Mouse (Mus musculus) CH12.LX (cell line): ENCODE results near the gene Dnajc9. TPM values are rescaled to one million over a fixed set of nuclear protein-coding genes. Genes with fewer than 3 reads are reported as not detected.

ENCODE experiments used
- DNase-seq: peaks from one replicate; pipeline ENCODE4 v3.0.0-alpha.2; 2013; ENCODE audit errors: extremely low read depth
- H3K27ac ChIP-seq: 2 replicates; pipeline ENCODE4 v1.5.1; 2012; ENCODE audit warnings: low read depth, mild to moderate bottlenecking, control low read depth, moderate library complexity; ENCODE audit not compliant: insufficient read depth
- H3K27me3 ChIP-seq: replicated peaks from 2 replicates; pipeline ENCODE3; 2012; ENCODE audit warnings: inconsistent platforms
- H3K36me3 ChIP-seq, 2 experiments: replicated peaks in 1 of 2; 2 replicates each; pipeline versions ENCODE3 to v1.6.1; 2012; ENCODE audit warnings: inconsistent platforms in 1 of 2, low read length in 1 of 2, mild to moderate bottlenecking in 1 of 2, mixed read lengths in 1 of 2, moderate library complexity in 1 of 2; ENCODE audit not compliant: control insufficient read depth in 1 of 2, insufficient read depth in 1 of 2
- H3K4me1 ChIP-seq, 2 experiments: 2 replicates each; pipeline ENCODE4 v1.6.1; 2012; ENCODE audit warnings: inconsistent platforms in 1 of 2, moderate library complexity in 1 of 2; ENCODE audit not compliant: insufficient read depth in 2 of 2, control insufficient read depth in 1 of 2
- H3K4me2 ChIP-seq: 2 replicates; pipeline ENCODE4 v1.6.1; 2012; ENCODE audit warnings: low read depth, mild to moderate bottlenecking, control low read depth; ENCODE audit not compliant: poor library complexity, insufficient read depth, severe bottlenecking
- H3K4me3 ChIP-seq, 3 experiments: fragments of 150-350 bp in 1 of 3; sonication (generic) in 1 of 3; replicated peaks in 1 of 3; 2 replicates each; pipeline versions ENCODE3 to v1.5.1; 2011 to 2012; ENCODE audit warnings: low read depth in 2 of 3, low read length in 2 of 3, mild to moderate bottlenecking in 2 of 3, moderate library complexity in 2 of 3, control low read depth in 1 of 3, improper control_type of control experiment in 1 of 3, inconsistent platforms in 1 of 3, mixed read lengths in 1 of 3; ENCODE audit not compliant: poor library complexity in 1 of 3
- H3K79me2 ChIP-seq: replicated peaks from 2 replicates; pipeline ENCODE4 v1.6.1; 2012; ENCODE audit warnings: mild to moderate bottlenecking, moderate library complexity; ENCODE audit not compliant: control insufficient read depth, poor library complexity, insufficient read depth, severe bottlenecking; ENCODE audit errors: extremely low read depth
- H3K9ac ChIP-seq: 2 replicates; pipeline ENCODE4 v1.6.1; 2012; ENCODE audit warnings: low read depth, mild to moderate bottlenecking, control low read depth, moderate library complexity; ENCODE audit not compliant: insufficient read depth
- H3K9me3 ChIP-seq: replicated peaks from 2 replicates; pipeline ENCODE3; 2012; ENCODE audit warnings: low read length, inconsistent platforms, mixed read lengths
- CHD1 ChIP-seq: IDR thresholded peaks from 2 replicates; pipeline ENCODE4 v1.6.1; 2012; ENCODE audit warnings: low read depth, low read length, improper control_type of control experiment, inconsistent platforms
- CHD2 ChIP-seq: IDR thresholded peaks from 2 replicates; pipeline ENCODE4 v1.6.1; 2011; ENCODE audit warnings: low read length, improper control_type of control experiment
- CTCF ChIP-seq, 2 experiments: IDR thresholded peaks in 1 of 2; conservative IDR thresholded peaks in 1 of 2; 2 replicates each; pipeline ENCODE4 v1.5.1; 2011 to 2012; ENCODE audit warnings: low read depth in 2 of 2, low read length in 2 of 2, improper control_type of control experiment in 1 of 2, inconsistent platforms in 1 of 2, mild to moderate bottlenecking in 1 of 2, moderate library complexity in 1 of 2
- EP300 ChIP-seq: IDR thresholded peaks from 2 replicates; pipeline ENCODE4 v1.6.1; 2011; ENCODE audit warnings: low read length, improper control_type of control experiment
- JUN ChIP-seq: IDR thresholded peaks from 2 replicates; pipeline ENCODE4 v1.6.1; 2011; ENCODE audit warnings: low read depth, mild to moderate bottlenecking, low read length, improper control_type of control experiment, moderate library complexity; ENCODE audit not compliant: insufficient read depth
- JUND ChIP-seq: conservative IDR thresholded peaks from 2 replicates; pipeline ENCODE4 v1.6.1; 2011; ENCODE audit warnings: low read depth, low read length, improper control_type of control experiment
- MAFK ChIP-seq: IDR thresholded peaks from 2 replicates; pipeline ENCODE4 v1.6.1; 2011; ENCODE audit warnings: low read length, improper control_type of control experiment; ENCODE audit not compliant: insufficient replicate concordance
- NELFE ChIP-seq: IDR thresholded peaks from 2 replicates; pipeline ENCODE4 v1.6.1; 2011; ENCODE audit warnings: low read depth, low read length, improper control_type of control experiment
- NRF1 ChIP-seq: IDR thresholded peaks from 2 replicates; pipeline ENCODE4 v1.6.1; 2014; ENCODE audit warnings: low read depth, mild to moderate bottlenecking, inconsistent platforms, low read length, improper control_type of control experiment, moderate library complexity
- PAX5 ChIP-seq: IDR thresholded peaks from 2 replicates; pipeline ENCODE4 v1.6.1; 2012; ENCODE audit warnings: low read length, inconsistent platforms, mixed read lengths
- POLR2AphosphoS2 ChIP-seq: IDR thresholded peaks from 2 replicates; pipeline ENCODE4 v1.6.1; 2011; ENCODE audit warnings: low read depth, low read length, improper control_type of control experiment
- RAD21 ChIP-seq: IDR thresholded peaks from 2 replicates; pipeline ENCODE4 v1.6.1; 2011; ENCODE audit warnings: low read depth, mild to moderate bottlenecking, low read length, improper control_type of control experiment, moderate library complexity
- SMC3 ChIP-seq: IDR thresholded peaks from 2 replicates; pipeline ENCODE4 v1.6.1; 2011; ENCODE audit warnings: low read depth, low read length, improper control_type of control experiment
- TCF12 ChIP-seq: IDR thresholded peaks from 2 replicates; pipeline ENCODE4 v1.6.1; 2014; ENCODE audit warnings: low read depth, mild to moderate bottlenecking, inconsistent platforms, low read length, improper control_type of control experiment
- USF1 ChIP-seq: IDR thresholded peaks from 2 replicates; pipeline ENCODE4 v1.6.1; 2014; ENCODE audit warnings: low read depth, mild to moderate bottlenecking, inconsistent platforms, low read length, improper control_type of control experiment
- USF2 ChIP-seq: conservative IDR thresholded peaks from 2 replicates; pipeline ENCODE4 v1.6.1; 2011; ENCODE audit warnings: low read depth, low read length, improper control_type of control experiment
- ZKSCAN1 ChIP-seq: IDR thresholded peaks from 2 replicates; pipeline ENCODE4 v1.6.1; 2012; ENCODE audit warnings: low read depth, inconsistent platforms, low read length, improper control_type of control experiment, borderline replicate concordance
- ZMIZ1 ChIP-seq: IDR thresholded peaks from 2 replicates; pipeline ENCODE4 v1.6.1; 2012; ENCODE audit warnings: low read depth, mild to moderate bottlenecking, inconsistent platforms, low read length, improper control_type of control experiment
- dilution Hi-C: fragments of 300-500 bp; cut with MboI; formaldehyde crosslinking; loops from 2 replicates; pipeline ENCODE4 v1.14.3; 2020; ENCODE audit warnings: low sequenced_read_pairs; ENCODE audit not compliant: extremely low pct_unique_long_range_greater_than_20kb, extremely low pct_ligation_motif_present
- in situ Hi-C: fragments of 300-500 bp; cut with MboI; formaldehyde crosslinking; loops from 3 replicates; pipeline ENCODE4 v1.14.3; 2019; ENCODE audit warnings: low sequenced_read_pairs, low pct_ligation_motif_present, low pct_unique_long_range_greater_than_20kb, mixed read lengths
- polyA plus RNA-seq: library from polyadenylated mRNA; unstranded; fragments of >175 nt; gene quantifications from 2 replicates; pipeline ENCODE4 v1.2.1, GENCODE M21; 2012; ENCODE audit warnings: low read depth; ENCODE audit not compliant: insufficient read length
- total RNA-seq, 2 experiments: library from RNA; depleted of rRNA; stranded (reverse); fragments of 300-350 nt in 1 of 2; fragments of >200 nt in 1 of 2; gene quantifications; 2 replicates each; pipeline ENCODE4 v1.2.3; 2012 to 2014

Gene Dnajc9
- total and polyA plus RNA-seq, 3 experiments: 123 to 223 (median 166) TPM

DNA sequence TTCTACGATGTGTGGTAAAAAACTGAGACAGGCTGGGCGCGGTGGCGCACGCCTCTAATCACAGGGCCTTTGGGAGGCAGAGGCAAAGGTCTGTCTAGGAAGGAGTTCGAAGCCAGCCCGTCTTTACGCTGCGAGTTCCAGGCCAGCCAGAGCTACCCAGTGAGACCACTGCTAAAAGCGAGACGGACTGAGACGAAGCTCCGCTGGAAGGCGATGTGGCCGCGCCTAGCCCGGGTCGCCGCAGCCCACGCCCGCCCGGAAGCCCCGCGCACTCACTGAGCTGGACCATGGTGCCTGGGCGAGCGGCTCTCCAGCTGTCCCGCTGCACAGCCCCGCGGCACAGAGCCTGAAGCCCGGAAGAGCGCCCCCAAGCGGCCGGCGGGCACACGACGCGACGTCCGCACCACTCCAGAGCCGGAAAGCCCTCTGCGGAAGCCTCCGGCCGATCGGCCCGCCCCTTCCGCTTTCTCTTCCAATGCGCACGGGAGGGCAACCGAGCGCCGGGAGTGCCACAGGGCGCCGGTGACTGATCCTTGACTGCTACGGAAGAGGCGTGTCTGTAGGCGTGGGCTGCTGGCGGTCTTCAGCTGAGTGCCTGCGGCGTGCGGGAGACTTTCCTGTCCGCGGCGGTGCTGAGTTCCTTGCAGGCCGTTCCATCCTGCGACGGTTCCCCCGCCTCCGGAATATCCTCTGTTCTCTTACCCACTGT is 4.6 kb upstream of the Dnajc9 start, which contains the start of gene Mrps16 (continued):
- peak; percentile 93; the same call in 1 of the 2 replicates for TF ChIP-seq ZMIZ1
- TF ChIP-seq NRF1: peak; percentile 67
- no peak for TF ChIP-seq USF2
- TF ChIP-seq NELFE: peak; percentile 94
- no peak for TF ChIP-seq CHD1
- no peak for TF ChIP-seq ZKSCAN1
- TF ChIP-seq TCF12: peak; percentile 76
- TF ChIP-seq RAD21: no peak
- no peak for TF ChIP-seq JUN
- TF ChIP-seq CTCF (conservative IDR thresholded peaks at IDR 0.05 in 1 of 2, IDR thresholded peaks at IDR 0.05 in 1 of 2; ENCODE audit: low read depth in 2 of 2, low read length in 2 of 2): peak in 1 of 2 experiments; percentile 84; a peak in 3 of 4 replicates
- TF ChIP-seq, all 38 proteins: peak for 22

DNA sequence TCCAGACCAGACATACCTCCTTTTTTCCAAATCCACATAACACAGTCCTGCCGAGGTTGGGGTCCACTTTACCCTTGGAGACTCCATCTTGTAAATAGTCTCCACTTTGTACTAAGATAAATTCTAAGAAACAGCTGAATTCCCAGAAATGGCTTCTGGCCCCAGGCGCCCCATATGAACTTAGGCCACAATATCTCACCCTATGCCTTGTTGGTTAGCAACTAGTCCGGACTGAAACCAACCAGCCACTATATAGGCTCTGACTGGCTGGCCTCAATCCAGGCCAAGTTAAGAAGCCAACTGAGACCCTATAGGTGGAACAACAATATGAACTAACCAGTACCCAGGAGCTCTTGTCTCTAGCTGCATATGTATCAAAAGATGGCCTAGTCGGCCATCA is 3.6 kb upstream of the Dnajc9 start:
- no peak overlapping the region for H3K27ac ChIP-seq
- peaks cover 21 to 31% of the 10 kb centered on the region in 2 experiments for H3K36me3 ChIP-seq
- no peak for DNase-seq
- peaks cover 27% of the 10 kb centered on the region for H3K79me2 ChIP-seq
- TF ChIP-seq EP300: no peak
- TF ChIP-seq USF1: no peak
- no peak for TF ChIP-seq SMC3
- no peak for TF ChIP-seq JUND
- no peak for TF ChIP-seq RAD21
- no peak for TF ChIP-seq MAFK
- TF ChIP-seq PAX5: no peak
- peak overlapping the region; percentile 90 for H3K4me2 ChIP-seq
- no peaks in the 10 kb centered on the region for H3K9me3 ChIP-seq
- peaks cover 7 to 37% of the 10 kb centered on the region in 2 experiments; a peak in 3 of 4 replicates for H3K4me1 ChIP-seq
- in situ Hi-C loops: loop anchor here (10.0 kb wide), 1 partner anchor 282 kb away; the partner anchor contains the start of gene Sec24c
- H3K9ac ChIP-seq: peak overlapping the region; percentile 77
- dilution Hi-C loops: no loop called here
- no peaks in the 10 kb centered on the region for H3K27me3 ChIP-seq
- peak overlapping the region; percentile 6 to 52 (median 37) for H3K4me3 ChIP-seq

DNA sequence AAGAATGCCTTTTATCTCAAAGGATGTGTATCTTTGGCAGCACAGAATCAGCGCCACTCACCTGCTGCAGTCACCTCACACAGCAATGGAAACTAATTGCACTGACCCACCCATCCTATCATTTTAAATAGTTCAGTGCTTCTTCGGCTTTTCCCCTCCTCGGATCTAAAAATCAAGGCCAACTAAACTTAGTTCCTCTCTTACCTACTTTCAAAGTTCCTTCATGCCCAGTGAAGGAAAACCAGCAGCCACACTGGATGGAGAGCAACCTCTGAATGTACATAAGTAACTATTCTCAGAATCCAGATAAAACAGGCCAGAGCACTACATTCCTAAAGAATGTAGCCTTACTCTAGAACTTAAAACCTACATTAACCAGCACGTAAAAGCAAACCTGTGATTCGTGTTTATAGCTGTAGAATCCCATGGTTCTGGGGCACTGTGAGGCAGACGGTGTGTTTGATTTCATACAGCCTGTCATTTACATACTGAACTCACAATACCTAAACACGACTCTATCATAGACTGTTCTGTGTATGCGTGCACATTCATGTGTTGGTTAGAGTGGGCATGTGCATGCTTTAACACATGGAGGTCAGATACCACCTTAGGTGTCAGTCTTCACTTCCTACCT is 853 bp upstream of the Dnajc9 start:
- in situ Hi-C loops: loop anchor here (5.0 to 10.0 kb wide), 2 partner anchors 42 to 285 kb away; partner anchors contain the start of genes Ecd, Fam149b and Sec24c
- no peaks in the 10 kb centered on the region for H3K9me3 ChIP-seq
- TF ChIP-seq CHD2 (no peak), POLR2AphosphoS2 (peak; percentile 57; the same call in 1 of the 2 replicates)
- DNase-seq: no peak
- dilution Hi-C loops: no loop called here
- H3K4me1 ChIP-seq: peaks cover 15 to 55% of the 10 kb centered on the region in 2 experiments
- peaks cover 53% of the 10 kb centered on the region for H3K79me2 ChIP-seq
- peaks cover 36 to 53% of the 10 kb centered on the region in 2 experiments for H3K36me3 ChIP-seq
- no peak overlapping the region for H3K27ac ChIP-seq
- no peaks in the 10 kb centered on the region for H3K27me3 ChIP-seq
- peak overlapping the region; percentile 65 to 95 (median 89) for H3K4me3 ChIP-seq
- peak overlapping the region; percentile 81 for H3K9ac ChIP-seq
- peak overlapping the region; percentile 54; the same call in 1 of the 2 replicates for H3K4me2 ChIP-seq
